Mouse (Mus musculus): Measurements from ENCODE around the gene Frmd3. TPM values are rescaled to one million over a fixed set of nuclear protein-coding genes. Genes with fewer than 3 reads are reported as not detected.

Gene Frmd3
- 11.1 and 11.9 TPM in 2 replicates for polyA plus RNA-seq (2016; fragmentation: Nextera tagmentation; extraction: Ambion mirVana)

DNA sequence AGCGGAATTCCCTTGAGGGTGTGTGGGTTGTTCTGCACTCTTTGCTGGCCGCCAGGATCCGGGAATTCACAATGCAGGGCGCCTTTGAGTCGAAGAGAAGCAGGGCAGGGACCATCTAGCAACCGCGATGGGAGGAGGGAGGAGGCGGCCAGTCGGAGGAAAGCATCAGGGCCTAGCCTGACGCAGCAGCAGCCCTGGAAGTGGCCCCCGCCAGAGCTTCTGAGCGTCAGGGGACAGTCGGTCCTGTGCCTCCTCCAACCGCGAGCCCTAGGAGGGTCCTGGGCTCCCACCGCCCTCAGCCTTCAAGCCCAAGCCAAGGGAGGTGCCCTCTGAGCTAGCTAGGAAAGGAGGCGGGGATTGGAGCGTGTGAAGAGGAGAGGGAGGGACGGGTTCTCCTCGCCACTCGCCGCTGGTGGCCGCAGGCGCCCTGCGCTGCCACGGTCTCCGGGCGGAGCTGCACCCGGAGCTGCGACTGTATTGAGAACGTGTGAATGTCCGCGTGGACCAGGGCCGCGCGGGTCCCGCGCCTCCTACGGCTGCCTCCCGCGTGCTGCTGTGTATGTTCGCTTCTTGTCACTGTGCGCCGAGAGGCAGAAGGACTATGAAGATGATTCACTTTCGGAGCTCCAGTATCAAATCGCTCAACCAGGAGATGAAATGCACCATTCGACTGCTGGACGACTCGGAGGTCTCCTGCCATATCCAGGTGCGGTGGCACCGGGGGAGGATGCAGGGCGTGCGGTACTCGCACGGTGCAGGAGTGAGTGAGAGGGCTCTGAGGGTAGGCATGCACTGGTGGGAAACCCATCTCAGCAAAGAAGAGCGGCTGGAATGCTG is at the start of gene Frmd3:
Frmd3 (plus strand) TSS at position 232 of the 837 bp plus-strand sequence.
- ATAC-seq (ENCODE audit: low FRiP score, low read depth) = peak; percentile 92
- Histone ChIP-seq H3K27ac (no peak within 1 kb of the TSS), H3K9me3 (no peaks in the 10 kb centered on the region), H3K4me2 (replicated peaks) (peak within 1 kb of the TSS; percentile 75), H3K36me3 (no peaks in the 10 kb centered on the region), H3K4me1 (0 out of 2 replicates have a peak, but pooled peaks cover 3% of the 10 kb centered on the region), H3K27me3 (replicated peaks) (no peaks in the 10 kb centered on the region), H3K4me3 (peak within 1 kb of the TSS; percentile 46), H3K9ac (peak within 1 kb of the TSS; percentile 70)
- under 1% methylated on average over 56 of the region's 56 CpGs for WGBS

DNA sequence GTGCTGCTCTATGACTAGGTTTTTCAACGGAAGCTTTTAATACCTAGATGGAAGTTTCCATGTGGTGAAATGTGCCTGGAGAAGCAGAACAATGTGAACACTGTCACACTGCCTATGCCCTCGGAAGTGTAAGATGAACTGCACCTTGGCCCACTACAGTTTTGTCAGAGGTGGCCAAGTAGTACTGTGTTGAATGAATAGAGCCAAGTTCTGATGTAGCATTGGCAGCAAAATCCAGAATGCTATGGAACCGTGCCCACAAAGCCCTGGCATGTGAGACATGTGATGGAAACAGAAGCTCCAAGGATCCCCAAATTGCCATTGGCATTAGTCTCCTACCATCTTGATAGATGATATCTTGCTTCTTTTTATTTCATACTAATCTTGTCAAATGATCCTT is 32.8 kb upstream of the Frmd3 start:
- no peak overlapping the region for H3K4me2 ChIP-seq (replicated peaks)
- no peak overlapping the region for H3K9ac ChIP-seq
- no peaks in the 10 kb centered on the region for H3K27me3 ChIP-seq (replicated peaks)
- H3K4me1 ChIP-seq = no peaks in the 10 kb centered on the region
- no peaks in the 10 kb centered on the region for H3K9me3 ChIP-seq
- no peak for ATAC-seq (ENCODE audit: low FRiP score, low read depth)
- no peaks in the 10 kb centered on the region for H3K36me3 ChIP-seq
- WGBS = 82% methylated on average over 3 of the region's 3 CpGs
- H3K27ac ChIP-seq = no peak overlapping the region
- no peak overlapping the region for H3K4me3 ChIP-seq

DNA sequence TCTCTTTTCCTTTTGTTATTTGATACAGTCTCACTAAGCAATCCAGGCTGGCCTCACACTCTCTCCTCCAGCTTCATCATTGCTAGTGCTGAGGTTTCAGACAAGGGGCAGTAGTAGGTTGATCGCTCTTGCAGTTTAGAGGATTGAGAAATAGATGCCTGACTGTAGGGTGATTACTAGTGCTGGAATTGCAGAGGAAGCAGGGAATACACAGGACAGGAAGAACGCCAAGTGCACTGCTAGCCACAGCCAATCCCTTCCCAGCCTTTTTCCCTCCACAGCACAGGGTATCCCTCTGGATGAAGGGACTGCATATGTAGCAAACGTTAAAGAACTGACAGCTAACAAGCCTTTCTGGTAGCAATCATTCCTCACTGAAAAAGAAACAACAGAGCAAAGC is 965 bp upstream of the Frmd3 start:
- Histone ChIP-seq H3K27ac (no peak overlapping the region), H3K4me1 (0 out of 2 replicates have a peak, but pooled peaks cover 3% of the 10 kb centered on the region), H3K27me3 (replicated peaks) (no peaks in the 10 kb centered on the region), H3K9ac (no peak overlapping the region), H3K9me3 (no peaks in the 10 kb centered on the region), H3K4me3 (no peak overlapping the region), H3K4me2 (replicated peaks) (peak overlapping the region; percentile 75), H3K36me3 (no peaks in the 10 kb centered on the region)
- ATAC-seq (ENCODE audit: low FRiP score, low read depth) = no peak
- WGBS = 51% methylated on average over 3 of the region's 3 CpGs

DNA sequence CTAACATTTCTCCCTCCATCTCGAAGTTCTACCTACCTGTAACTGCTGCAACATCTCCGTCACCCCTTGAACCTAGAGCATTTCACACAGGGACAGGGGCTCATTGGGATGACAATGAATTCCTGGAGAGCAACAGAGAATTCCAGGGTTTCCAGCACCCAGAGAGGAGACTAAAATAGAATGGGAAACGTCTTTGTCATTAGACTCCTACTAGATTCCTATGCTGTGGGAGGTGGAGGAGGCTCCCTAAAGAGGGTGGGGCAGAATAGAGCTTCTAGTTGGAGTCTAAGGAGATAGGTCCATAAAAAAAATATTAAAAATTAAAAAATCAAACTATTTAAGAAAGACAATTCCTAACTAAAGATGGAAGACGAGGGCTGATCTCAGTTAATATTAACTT is 542 bp upstream of the Frmd3 start:
- no peaks in the 10 kb centered on the region for H3K9me3 ChIP-seq
- 0 out of 2 replicates have a peak, but pooled peaks cover 3% of the 10 kb centered on the region for H3K4me1 ChIP-seq
- ATAC-seq (ENCODE audit: low FRiP score, low read depth) = 0 out of 2 replicates have a peak, but pooled peaks have one; percentile 7
- H3K27me3 ChIP-seq (replicated peaks) = no peaks in the 10 kb centered on the region
- peak overlapping the region; percentile 75 for H3K4me2 ChIP-seq (replicated peaks)
- WGBS = 51% methylated on average over 4 of the region's 4 CpGs
- H3K9ac ChIP-seq = no peak overlapping the region
- peak overlapping the region; percentile 46 for H3K4me3 ChIP-seq
- H3K27ac ChIP-seq = no peak overlapping the region
- no peaks in the 10 kb centered on the region for H3K36me3 ChIP-seq

GRCm38 (mm10) chr4:74014048-74014500 is 832 bp downstream of the Frmd3 start:
- H3K36me3 ChIP-seq = no peaks in the 10 kb centered on the region
- no peaks in the 10 kb centered on the region for H3K27me3 ChIP-seq (replicated peaks)
- WGBS = 6% methylated on average over 11 of the region's 11 CpGs
- peak overlapping the region; percentile 70 for H3K9ac ChIP-seq
- peak overlapping the region; percentile 75 for H3K4me2 ChIP-seq (replicated peaks)
- no peak; the same call in 1 of the 2 replicates for ATAC-seq (ENCODE audit: low FRiP score, low read depth)
- no peak overlapping the region for H3K27ac ChIP-seq
- H3K4me3 ChIP-seq = peak overlapping the region; percentile 46
- H3K4me1 ChIP-seq = 0 out of 2 replicates have a peak, but pooled peaks cover 3% of the 10 kb centered on the region
- H3K9me3 ChIP-seq = no peaks in the 10 kb centered on the region

DNA sequence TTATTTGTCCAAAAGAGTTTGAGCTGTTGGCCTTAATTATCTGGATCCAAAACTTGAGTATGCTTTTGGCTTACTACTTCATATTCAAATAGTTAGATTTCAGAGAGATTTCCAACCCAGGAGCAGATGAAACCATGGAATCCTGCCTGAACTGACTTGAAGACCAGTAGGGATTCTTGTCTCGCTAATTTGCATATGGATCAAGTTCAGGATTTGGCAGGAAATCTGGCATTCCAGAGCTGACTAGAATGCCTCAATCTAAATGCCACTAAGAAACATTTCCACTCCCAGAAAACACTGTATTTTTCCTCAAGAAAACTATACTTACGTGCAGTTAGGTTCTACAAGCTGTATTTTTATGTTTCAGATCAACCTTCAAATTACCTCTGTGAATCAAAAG is 6.8 kb downstream of the Frmd3 start:
- no peaks in the 10 kb centered on the region for H3K4me1 ChIP-seq
- no peak overlapping the region for H3K4me2 ChIP-seq (replicated peaks)
- WGBS = 83% methylated on average over 2 of the region's 2 CpGs
- no peaks in the 10 kb centered on the region for H3K27me3 ChIP-seq (replicated peaks)
- no peak overlapping the region for H3K9ac ChIP-seq
- ATAC-seq (ENCODE audit: low FRiP score, low read depth) = no peak
- H3K9me3 ChIP-seq = no peaks in the 10 kb centered on the region
- H3K36me3 ChIP-seq = no peaks in the 10 kb centered on the region
- H3K4me3 ChIP-seq = no peak overlapping the region
- H3K27ac ChIP-seq = no peak overlapping the region

DNA sequence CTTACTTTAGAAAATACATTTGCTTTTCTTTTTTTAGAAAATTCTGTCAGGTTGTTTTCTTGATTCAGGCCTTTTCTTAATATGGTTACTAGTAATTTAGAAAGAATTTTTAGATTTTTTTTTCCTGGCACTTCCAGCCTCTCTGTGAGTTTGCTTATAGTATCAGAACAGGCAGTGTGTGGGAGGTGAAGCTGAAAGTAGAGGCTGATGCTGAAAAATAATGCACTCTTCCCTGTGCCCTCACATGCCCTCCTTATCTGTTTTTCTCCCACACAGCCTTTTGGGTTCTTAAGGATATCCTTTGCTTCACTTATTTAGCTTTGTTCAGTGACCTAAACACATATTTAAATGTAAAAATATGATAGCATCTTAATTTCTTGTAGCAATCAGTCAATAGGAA is 30.0 kb downstream of the Frmd3 start:
- Histone ChIP-seq H3K4me3 (no peak overlapping the region), H3K27me3 (replicated peaks) (no peaks in the 10 kb centered on the region), H3K27ac (no peak overlapping the region), H3K9me3 (no peaks in the 10 kb centered on the region), H3K36me3 (no peaks in the 10 kb centered on the region), H3K4me1 (no peaks in the 10 kb centered on the region), H3K9ac (no peak overlapping the region), H3K4me2 (replicated peaks) (no peak overlapping the region)
- ATAC-seq (ENCODE audit: low FRiP score, low read depth) = no peak

DNA sequence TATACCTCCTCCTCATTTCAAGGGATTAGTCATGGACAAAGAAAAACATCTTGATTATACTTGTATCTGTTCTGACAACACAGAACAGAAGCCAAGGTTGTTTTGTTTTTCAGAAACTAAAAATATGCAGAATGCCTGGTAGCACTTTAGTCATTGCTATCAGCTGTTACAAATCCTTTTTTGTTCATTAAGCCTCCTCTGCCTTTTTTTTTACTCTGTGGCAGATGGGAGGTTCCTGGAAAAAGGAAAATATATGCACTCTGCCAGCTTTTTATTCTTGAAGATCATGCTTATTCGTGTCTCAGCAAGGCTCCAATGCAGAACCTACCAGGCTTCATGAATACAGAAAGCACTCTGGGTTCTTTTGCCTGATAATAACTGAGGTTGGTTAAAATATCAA is 38.5 kb downstream of the Frmd3 start:
- no peaks in the 10 kb centered on the region for H3K4me1 ChIP-seq
- no peak overlapping the region for H3K4me3 ChIP-seq

GRCm38 (mm10) chr4:74076727-74077126 is 63.5 kb downstream of the Frmd3 start:
- no peaks in the 10 kb centered on the region for H3K36me3 ChIP-seq
- H3K4me3 ChIP-seq = no peak overlapping the region
- H3K9ac ChIP-seq = no peak overlapping the region
- H3K27ac ChIP-seq = no peak overlapping the region
- H3K4me1 ChIP-seq = no peaks in the 10 kb centered on the region
- no peak for ATAC-seq (ENCODE audit: low FRiP score, low read depth)
- WGBS = 27% methylated on average over 2 of the region's 2 CpGs
- H3K27me3 ChIP-seq (replicated peaks) = no peaks in the 10 kb centered on the region
- no peaks in the 10 kb centered on the region for H3K9me3 ChIP-seq
- no peak overlapping the region for H3K4me2 ChIP-seq (replicated peaks)

More for the DNA sequence above, 38.5 kb downstream of the Frmd3 start:
- H3K4me2 ChIP-seq (replicated peaks) = no peak overlapping the region
- H3K36me3 ChIP-seq = no peaks in the 10 kb centered on the region
- no peaks in the 10 kb centered on the region for H3K27me3 ChIP-seq (replicated peaks)
- 63% methylated on average over 1 of the region's 1 CpGs for WGBS
- no peak for ATAC-seq (ENCODE audit: low FRiP score, low read depth)
- H3K27ac ChIP-seq = no peak overlapping the region
- H3K9me3 ChIP-seq = no peaks in the 10 kb centered on the region
- no peak overlapping the region for H3K9ac ChIP-seq

DNA sequence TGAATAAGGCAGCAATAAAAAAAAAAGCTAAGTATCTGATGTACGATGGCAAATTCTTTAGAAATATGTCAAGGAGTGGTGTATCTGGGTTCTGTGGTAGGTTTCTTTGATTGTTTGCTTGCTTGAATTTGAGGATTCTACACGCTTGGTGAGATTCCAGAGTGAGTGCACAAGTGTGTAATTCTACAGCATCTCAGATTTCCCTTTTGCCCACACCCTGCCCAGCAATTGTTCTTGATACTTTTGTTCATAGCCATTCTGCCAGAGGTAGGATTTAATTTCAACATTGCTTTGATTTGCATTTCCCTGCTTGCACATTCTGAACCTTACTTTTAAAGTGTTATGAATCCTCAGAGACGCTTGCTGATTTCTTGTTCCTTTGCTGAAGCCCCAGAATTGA is 97.6 kb downstream of the Frmd3 start:
- Histone ChIP-seq H3K27me3 (replicated peaks) (no peaks in the 10 kb centered on the region), H3K36me3 (no peaks in the 10 kb centered on the region), H3K4me2 (replicated peaks) (no peak overlapping the region), H3K9ac (no peak overlapping the region), H3K4me3 (no peak overlapping the region), H3K9me3 (no peaks in the 10 kb centered on the region), H3K4me1 (no peaks in the 10 kb centered on the region), H3K27ac (no peak overlapping the region)
- ATAC-seq (ENCODE audit: low FRiP score, low read depth) = no peak
- WGBS = 83% methylated on average over 3 of the region's 3 CpGs

- Histone ChIP-seq H3K36me3 (no peaks in the 10 kb centered on the region), H3K27me3 (replicated peaks) (no peaks in the 10 kb centered on the region), H3K27ac (no peak overlapping the region)
Measured at GRCm38 (mm10) chr4:74191528-74191927, 178.3 kb downstream of the Frmd3 start.

DNA sequence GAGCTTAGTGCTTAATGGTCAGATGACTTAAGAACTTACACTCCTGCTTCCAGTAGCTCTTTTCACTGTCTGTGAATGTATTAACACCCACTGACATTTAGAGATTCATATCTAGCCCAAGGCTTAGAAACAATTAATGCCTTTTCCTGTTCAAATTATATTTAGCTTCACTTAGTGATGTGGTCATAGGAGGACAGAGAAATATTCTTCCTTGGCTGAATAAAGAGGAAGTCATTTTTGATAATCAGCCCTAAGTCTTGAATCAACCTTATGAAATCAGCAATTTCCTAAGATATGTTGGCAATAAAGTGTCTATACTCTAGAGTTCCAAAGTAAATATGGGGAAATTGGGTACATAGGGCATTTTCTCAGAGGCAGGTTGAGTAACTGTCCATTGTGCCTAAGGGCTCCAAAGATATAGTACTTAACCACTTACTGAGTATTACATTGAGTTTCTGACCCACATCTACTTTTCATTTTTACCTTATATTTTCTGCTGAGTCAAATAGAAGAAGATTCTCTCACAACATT is 188.1 kb downstream of the Frmd3 start:
- Histone ChIP-seq H3K4me3 (no peak overlapping the region), H3K9ac (no peak overlapping the region), H3K27ac (no peak overlapping the region), H3K27me3 (replicated peaks) (no peaks in the 10 kb centered on the region), H3K4me2 (replicated peaks) (no peak overlapping the region), H3K4me1 (no peaks in the 10 kb centered on the region), H3K36me3 (no peaks in the 10 kb centered on the region), H3K9me3 (no peaks in the 10 kb centered on the region)
- no peak for ATAC-seq (ENCODE audit: low FRiP score, low read depth)

More at GRCm38 (mm10) chr4:74191528-74191927, 178.3 kb downstream of the Frmd3 start:
- H3K4me1 ChIP-seq = no peaks in the 10 kb centered on the region
- ATAC-seq (ENCODE audit: low FRiP score, low read depth) = no peak
- H3K9ac ChIP-seq = no peak overlapping the region
- H3K4me3 ChIP-seq = no peak overlapping the region
- no peaks in the 10 kb centered on the region for H3K9me3 ChIP-seq
- H3K4me2 ChIP-seq (replicated peaks) = no peak overlapping the region
